Mouse (Mus musculus): ENCODE results near the gene Mien1.

- TF ChIP-seq CTCF (IDR thresholded peaks at IDR 0.05; ENCODE audit: extremely low read depth, insufficient read depth, insufficient read length, insufficient replicate concordance) (no peak), POLR2A (IDR thresholded peaks at IDR 0.05; ENCODE audit: low read depth, low read length) (no peak)
These were observed 40.8 kb downstream of the Mien1 start for GRCm38 (mm10) chr11:98397946-98398345.

Measured in spleen, adult 2 months (tissue).